Mouse (Mus musculus) brown adipose tissue, adult 24 weeks (tissue): ENCODE data around the gene Il1r2. TPM values are rescaled to one million over a fixed set of nuclear protein-coding genes. Genes with fewer than 3 reads are reported as not detected.

ENCODE experiments used
- H3K27ac ChIP-seq: fragments of 200-500 bp; replicated peaks from 2 replicates; pipeline ENCODE4 v1.5.1; 2012; ENCODE audit warnings: low read depth, mild to moderate bottlenecking, low read length
- H3K4me1 ChIP-seq: fragments of 200-500 bp; 2 replicates; pipeline ENCODE4 v1.6.1; 2012; ENCODE audit warnings: low read length, mixed read lengths; ENCODE audit not compliant: control insufficient read depth, insufficient read depth, insufficient read length
- H3K4me3 ChIP-seq: fragments of 200-500 bp; 2 replicates; pipeline ENCODE4 v1.5.1; 2012; ENCODE audit warnings: low read depth, mild to moderate bottlenecking, low read length, moderate library complexity; ENCODE audit not compliant: insufficient read depth
- polyA plus RNA-seq: library from polyadenylated mRNA; stranded (reverse); fragments of >200 nt; gene quantifications from 2 replicates; pipeline ENCODE4 v1.2.4, GENCODE M21; 2012; ENCODE audit not compliant: missing spikeins, insufficient read depth, insufficient read length

Il1r2 gene
- 1.5 and 1.6 TPM in 2 replicates for polyA plus RNA-seq

DNA sequence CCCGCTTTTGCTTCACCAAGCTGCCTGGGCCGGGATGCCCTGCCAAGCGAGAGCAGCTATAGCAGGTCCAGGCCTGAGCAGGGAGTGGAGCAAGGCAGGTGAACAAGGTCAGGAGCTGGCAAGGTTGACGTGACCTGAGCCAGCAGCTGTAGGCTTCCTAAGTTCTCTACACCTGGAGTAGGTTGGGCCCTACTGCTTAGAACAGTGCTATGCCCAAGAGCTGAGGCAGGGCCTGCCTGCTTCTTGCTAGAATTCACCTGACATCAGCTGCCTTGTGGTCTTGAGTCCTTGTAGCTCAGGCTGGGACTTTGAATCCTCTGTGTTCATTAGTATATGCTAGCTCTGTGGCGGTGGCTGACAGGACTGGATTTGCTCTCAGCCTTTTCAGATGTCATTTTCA is at the start of gene Il1r2:
TSS of gene Il1r2 (plus strand) at position 301 of the 400 bp plus-strand sequence.
- Histone ChIP-seq H3K27ac (no peak within 1 kb of the TSS), H3K4me3 (no peak within 1 kb of the TSS), H3K4me1 (no peaks in the 10 kb centered on the region)

DNA sequence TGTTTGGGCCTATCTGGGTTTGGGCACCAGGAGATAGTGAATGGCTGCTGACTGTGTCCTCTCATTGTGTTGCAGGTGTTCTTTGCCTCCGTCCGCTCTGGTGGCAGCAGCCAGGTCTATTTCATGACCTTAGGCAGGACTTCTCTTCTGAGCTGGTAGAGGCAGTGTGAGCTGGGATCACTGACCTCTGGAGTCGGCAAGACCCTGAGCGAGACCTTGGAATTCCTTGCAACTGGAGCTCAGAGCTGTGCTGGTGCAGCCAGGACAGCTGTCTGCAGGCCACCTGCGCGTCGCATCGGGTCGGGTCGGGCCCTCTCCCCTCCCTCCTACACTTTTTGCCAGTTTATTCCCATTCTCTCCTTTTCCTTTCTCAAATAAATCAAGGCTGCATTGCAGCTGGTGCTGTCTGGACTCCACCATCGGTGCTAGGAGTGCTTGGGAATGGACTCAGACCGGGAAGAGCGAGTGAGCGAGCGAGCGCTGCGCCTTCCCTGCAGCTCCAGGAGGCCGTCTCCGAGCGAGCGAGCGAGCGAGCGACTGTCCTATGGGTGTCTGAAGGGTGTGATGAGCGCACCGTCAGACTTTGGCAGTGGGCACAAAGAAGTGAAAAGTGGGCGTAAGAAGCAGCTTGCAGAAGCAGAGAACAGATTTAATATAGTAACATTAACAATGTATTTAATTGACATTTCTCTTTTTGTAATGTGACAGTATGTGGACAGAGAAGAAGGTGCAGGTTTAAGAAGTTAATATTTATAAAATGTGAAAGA is 49.1 kb upstream of the Il1r2 start:
- no peaks in the 10 kb centered on the region for H3K4me1 ChIP-seq
- H3K4me3 ChIP-seq = no peak overlapping the region
- H3K27ac ChIP-seq = no peak overlapping the region

DNA sequence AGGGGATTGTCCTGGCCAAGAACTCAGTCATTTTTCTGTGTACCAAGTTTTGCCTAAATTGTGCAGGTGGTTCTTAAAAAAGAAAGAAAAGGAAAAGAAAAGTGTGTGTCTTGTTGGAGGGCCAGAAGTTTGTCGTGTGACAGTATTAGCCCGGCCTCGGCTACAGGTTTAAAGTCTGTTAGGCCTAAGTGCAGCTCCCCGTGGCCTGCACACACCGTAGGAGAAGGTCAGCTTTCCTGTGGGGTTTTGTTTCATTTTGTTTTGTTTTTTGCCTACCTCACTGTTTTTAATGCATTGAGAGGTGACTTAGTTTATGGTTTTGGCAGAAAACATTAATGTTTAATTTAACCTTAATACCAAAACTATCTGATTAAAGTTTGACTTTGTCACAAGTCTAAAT is 48.5 kb upstream of the Il1r2 start:
- Histone ChIP-seq H3K4me3 (no peak overlapping the region), H3K4me1 (no peaks in the 10 kb centered on the region), H3K27ac (no peak overlapping the region)

DNA sequence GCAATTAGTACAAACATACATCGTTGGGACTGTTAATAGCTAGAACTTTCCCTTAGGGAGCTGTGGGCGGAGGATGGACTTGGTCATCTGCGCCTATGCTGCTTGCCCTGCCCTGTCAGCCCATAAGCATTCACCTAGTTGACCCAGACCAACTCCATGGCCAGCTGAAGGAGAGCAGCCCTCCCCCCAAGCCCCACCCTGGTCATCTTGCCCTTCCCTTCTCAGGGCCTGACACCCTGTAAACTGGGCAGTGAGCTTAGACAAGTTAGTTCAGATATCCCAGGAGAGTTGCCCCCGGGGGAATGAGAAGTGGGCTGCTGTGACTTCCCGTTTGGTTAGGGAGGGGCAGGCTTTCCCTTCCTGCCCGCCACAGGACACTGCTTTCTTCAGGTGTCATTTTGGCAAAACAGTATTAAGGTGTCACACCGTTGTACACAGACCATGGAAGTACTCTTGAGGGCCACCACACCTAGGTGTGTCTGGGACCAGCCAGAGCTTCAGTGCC is 46.7 kb upstream of the Il1r2 start:
- H3K27ac ChIP-seq = no peak overlapping the region
- H3K4me3 ChIP-seq = no peak overlapping the region
- no peaks in the 10 kb centered on the region for H3K4me1 ChIP-seq

DNA sequence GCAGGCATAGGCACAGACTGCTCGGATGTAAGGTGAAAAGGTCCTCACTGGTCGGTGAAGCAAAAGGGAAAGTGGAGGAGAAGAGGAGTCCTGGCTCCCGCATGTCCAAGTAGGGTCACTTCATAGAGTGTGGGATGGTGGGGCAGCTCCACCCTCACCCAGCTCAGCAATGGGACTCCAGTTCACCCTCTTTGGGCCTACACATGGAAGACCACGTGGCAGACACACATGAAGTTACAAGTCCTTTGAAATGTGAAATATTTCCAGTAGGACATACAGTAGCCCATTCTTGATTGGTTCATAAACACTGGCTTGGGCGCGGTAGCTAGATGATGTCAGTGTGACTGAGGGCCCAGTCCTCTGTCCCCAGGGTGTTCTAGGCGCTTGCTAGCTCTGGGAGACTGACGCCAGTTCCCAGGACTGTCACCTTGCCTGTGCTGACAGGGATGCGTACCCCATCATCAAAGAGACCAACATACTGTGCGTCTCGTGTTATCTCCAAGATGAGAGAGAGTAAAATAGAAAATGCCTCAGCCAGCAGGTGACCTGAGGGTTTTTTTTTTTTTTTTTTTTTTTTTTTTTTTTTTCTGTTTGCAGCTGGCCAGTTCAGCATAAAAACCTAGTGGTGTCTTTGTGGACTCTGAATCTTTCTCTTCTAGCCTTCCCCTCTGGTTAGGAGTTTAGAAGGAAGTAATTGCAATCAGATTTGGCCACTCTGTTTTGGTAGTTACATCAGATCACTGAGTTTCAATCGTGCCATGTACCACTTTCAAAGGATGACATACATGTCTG is 45.5 kb upstream of the Il1r2 start:
- Histone ChIP-seq H3K4me1 (no peaks in the 10 kb centered on the region), H3K27ac (no peak overlapping the region), H3K4me3 (no peak overlapping the region)

DNA sequence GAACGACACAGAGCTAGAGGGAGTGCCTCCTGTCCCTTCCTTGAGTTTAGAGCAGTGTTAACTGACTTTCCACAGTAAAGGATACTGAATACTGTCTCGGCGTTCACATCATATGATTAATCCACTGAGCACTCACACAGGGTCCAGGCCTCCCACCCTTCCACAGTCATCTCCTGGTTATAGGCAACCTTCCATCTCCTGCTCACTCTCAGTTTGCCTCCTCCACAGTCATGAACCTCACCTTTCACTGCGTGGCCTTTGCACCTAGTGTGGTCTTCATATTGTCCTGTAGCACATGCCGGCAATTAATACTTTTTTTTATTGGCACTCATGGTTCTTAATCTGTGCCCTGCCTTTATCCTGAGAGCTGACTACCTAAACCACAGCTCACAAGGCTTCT is 44.3 kb upstream of the Il1r2 start:
- H3K4me3 ChIP-seq = no peak overlapping the region
- no peaks in the 10 kb centered on the region for H3K4me1 ChIP-seq
- H3K27ac ChIP-seq = no peak overlapping the region

DNA sequence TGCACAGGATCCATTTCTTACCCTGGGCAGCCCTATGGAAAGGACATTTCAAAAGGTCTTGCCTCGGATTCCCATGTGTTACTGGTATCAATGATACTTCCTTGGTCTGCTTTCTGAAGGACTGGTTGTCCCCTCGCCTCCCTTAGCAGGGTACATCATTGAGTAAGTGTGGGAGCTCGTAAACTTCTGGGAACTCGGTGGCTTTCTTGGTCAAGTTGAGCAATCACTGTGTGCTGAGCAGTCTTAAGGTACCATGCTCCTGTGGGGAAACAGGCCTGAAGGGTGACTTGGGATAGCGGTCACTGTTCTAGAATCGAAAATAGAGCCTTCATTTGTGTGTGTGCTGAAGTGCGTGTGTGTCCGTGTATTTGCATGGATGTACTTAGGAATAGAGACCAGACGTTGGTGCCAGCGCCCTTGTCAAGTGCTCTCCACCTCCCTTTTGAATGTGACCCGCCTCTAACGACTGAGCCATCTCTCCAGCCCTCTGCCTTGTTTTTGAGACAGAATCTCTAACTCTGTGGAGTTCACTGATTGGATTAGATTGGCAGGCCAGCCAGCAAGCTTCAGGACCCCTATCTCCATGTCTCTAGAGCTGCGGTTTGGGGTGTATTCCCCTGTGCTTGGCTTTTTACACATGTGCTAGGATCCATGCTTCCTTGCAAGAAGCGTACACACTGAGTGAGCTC is 43.4 kb upstream of the Il1r2 start:
- Histone ChIP-seq H3K4me3 (no peak overlapping the region), H3K4me1 (no peaks in the 10 kb centered on the region), H3K27ac (no peak overlapping the region)

DNA sequence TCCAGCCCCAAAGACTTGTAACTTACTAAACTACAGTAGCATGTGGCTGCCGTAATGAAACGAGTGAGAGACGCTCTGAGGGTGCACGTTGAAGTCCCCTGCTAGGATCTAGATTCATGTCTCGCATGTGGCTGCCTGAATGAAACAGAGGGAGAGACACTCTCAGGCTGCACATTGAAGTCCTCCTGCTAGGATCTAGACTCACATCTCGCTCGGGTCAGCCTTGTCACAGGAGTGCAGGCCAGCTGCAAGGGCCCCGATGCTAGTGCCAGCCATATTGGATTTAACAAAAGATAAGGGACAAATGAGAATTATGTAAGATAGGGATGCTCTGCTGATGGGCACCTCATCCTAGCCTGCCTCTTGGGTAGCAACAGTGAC is 42.9 kb upstream of the Il1r2 start:
- Histone ChIP-seq H3K4me3 (no peak overlapping the region), H3K27ac (no peak overlapping the region), H3K4me1 (no peaks in the 10 kb centered on the region)

DNA sequence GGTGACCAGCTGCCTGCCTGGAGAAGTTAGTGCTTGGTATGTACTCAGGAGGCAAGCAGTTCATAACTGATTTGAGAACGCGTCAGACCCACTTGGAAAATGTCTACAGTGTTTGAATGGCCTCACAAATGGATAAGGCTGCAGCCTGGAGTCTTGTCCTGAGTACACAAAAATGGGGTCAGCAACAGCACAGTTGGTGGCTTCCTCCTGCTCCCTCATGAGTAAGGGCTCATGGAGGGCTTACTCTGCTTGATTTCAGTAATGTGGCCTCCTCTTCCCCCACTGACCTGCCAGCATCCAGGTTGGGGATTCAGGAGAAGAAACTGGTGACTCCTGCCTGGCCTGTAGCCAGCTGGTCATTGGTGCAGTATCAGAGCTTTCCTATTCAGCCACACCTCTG is 42.3 kb upstream of the Il1r2 start:
- H3K4me1 ChIP-seq = no peaks in the 10 kb centered on the region
- H3K4me3 ChIP-seq = no peak overlapping the region
- no peak overlapping the region for H3K27ac ChIP-seq

DNA sequence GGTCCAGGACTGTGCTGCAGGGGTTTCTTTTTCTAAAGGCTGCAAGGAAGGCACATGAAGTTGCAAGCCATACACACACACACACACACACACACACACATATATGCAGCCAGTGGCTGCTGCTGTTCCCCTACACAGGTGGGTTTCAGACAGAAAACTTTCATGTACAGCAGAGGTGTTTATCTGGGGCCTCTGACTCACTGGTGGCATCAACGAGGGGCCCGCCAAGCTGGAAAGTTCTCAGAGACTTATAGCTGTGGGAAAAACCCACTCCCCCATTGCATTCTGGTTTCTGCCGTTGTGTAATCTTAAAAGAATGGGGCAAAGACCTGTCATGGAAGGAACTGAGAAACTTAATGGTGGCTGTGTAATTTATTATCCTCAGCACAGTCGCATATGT is 40.6 kb upstream of the Il1r2 start:
- no peak overlapping the region for H3K4me3 ChIP-seq
- no peak overlapping the region for H3K27ac ChIP-seq

DNA sequence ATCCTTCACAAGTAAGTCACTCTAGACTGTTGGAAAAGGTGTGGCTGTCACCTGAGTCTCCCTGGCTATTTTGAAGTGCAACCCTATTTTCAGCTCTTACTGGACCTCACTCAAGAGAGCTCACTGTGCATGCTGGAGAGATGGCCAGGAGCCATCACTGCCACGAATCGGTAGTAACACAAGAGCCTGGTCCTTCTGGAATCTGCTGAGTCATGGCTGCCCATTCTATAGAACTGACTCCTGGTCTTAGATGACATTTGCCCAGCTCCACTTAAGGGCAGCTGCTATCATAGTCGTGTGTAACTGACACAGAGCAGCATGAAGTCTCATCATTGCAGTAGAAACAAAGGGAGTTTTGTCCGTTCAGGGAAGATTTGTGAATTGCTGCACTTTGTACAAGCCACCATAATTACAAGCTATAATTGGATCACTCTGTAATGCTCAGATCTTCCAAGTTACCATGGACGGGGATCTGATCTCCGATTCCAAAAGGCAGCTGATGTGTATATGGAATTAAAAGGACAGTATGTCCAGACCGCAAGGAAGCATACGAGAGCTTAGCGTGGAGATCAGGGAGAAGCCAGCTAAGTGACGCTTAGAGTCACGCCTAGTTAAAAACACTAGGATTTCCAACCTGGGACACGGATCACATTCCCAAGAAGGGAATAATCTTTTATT is 40.0 kb upstream of the Il1r2 start:
- Histone ChIP-seq H3K4me1 (no peaks in the 10 kb centered on the region), H3K27ac (no peak overlapping the region), H3K4me3 (no peak overlapping the region)

More for the DNA sequence above, 40.6 kb upstream of the Il1r2 start:
- no peaks in the 10 kb centered on the region for H3K4me1 ChIP-seq

DNA sequence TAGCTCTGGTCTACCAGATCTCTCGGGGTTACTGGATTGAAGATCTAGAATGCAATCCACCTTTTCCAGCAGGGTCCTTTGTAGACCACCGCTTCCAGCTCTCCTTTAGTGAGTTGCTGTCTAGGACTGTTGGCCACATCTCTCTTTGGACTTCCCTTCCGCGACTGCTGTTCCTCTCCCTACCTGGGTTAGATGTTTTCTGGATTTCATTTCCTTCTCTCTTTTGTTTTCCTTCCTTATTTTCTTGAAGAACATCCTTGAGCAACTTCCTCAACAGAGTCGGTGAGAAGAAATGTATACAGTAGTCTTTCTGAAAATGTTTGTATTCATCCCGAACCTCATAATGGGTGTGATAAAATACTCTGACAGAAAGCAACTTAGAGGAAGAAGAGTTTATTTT is 36.0 kb upstream of the Il1r2 start:
- no peak overlapping the region for H3K4me3 ChIP-seq
- no peaks in the 10 kb centered on the region for H3K4me1 ChIP-seq
- no peak overlapping the region for H3K27ac ChIP-seq

DNA sequence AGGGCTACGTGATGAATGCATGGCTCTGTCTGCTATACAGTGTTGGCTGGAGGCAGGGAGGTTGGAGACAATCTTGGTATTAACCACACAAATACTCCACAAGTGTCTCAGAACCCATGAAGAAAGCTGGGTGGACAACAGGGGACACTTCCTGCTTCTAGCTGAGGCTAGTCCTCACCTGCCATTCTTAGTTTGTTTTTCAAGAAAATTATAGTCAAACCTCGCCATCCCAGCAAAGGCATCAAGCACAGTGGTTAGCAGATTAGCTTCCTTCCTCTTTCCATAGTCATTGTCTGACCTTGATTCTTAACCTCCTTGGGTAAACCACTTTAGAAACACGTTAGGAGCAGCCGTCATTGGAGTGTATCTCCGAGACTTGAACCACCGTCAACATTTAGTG is 28.2 kb upstream of the Il1r2 start:
- Histone ChIP-seq H3K4me1 (no peaks in the 10 kb centered on the region; the same call in 1 of the 2 replicates), H3K27ac (no peak overlapping the region), H3K4me3 (no peak overlapping the region)

DNA sequence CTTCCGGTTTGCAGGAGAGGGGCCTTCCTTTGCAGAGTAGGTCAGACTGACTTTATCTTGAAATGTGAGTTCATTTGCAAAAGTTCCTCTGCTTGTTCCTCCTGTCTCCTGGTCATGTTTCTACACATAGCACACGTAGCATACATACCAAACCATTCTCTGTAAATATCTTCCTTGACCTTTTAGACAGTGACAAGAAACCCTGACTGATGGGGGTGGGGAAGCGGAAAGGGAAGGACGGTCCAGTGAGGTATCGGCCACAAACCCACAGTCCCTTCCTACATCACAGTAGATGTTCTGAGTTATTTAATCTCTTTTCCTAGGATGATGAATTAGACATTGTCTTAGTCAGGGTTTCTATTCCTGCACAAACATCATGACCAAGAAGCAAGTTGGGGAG is 27.3 kb upstream of the Il1r2 start:
- Histone ChIP-seq H3K4me1 (no peaks in the 10 kb centered on the region; the same call in 1 of the 2 replicates), H3K4me3 (no peak overlapping the region), H3K27ac (no peak overlapping the region)

DNA sequence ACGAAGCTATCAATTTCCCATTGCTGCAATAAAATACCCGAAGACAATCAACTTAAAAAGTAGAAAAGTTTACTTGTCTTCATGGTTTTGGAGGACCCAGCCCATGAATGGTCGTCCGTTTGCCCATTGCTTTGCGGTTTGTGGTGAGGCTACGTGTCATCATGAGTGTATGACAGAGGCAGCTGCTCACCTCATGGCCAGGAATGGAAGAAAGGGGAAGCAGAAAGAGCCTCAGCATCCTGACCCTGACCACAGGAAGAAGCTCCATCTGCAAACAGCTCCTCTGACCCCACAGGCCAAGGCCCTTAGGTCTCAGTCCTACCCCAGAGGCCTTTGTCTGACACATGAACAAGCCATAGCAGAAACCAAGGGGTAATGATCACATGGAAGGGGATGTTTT is 22.7 kb upstream of the Il1r2 start:
- H3K4me3 ChIP-seq = no peak overlapping the region
- H3K27ac ChIP-seq = no peak overlapping the region
- no peaks in the 10 kb centered on the region for H3K4me1 ChIP-seq
